Mouse (Mus musculus) large intestine, adult 2 months (tissue): ENCODE measurements around the gene Stx1a. TPM values are rescaled to one million over a fixed set of nuclear protein-coding genes. Genes with fewer than 3 reads are reported as not detected.

ENCODE experiments used
- DNase-seq: peaks from one replicate; pipeline ENCODE4 v3.0.0-alpha.2; 2012; ENCODE audit warnings: low read depth, low spot score
- WGBS: fragments of 180-500 bp; shearing (Covaris S2); methylation state at CpG from one replicate; pipeline ENCODE4 v1.1.7; 2018; 5-methylcytosine and 5-hydroxymethylcytosine counted together
- polyA plus RNA-seq: library from polyadenylated mRNA; depleted of rRNA; stranded (reverse); fragments of >200 nt; gene quantifications from 2 replicates; pipeline ENCODE4 v1.2.3, GENCODE M21; 2012; rRNA removed

Stx1a gene
- polyA plus RNA-seq, 1 experiment = 6.8 TPM

DNA sequence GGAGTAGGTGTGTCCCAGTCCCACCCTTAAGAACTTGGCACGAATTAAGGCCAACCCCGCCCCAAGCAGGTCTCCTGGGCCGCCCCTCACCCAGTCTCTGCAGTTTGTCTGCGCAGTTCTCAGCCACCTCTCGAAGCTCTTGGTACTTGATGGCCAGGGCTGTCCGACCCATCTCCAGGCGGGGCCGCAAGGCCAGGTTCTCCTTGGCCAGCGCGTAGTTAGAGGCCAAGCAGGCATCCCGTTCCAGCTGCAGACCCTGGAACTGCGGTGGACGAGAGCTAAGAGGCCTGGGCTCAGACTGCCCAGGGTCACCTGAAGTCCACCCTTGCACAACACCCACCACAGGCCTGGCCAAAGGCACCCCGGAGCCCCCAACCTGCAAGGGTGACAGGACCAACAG is 53.1 kb downstream of the Stx1a start:
- WGBS = 74% methylated on average over 14 of the region's 14 CpGs
- DNase-seq = no peak

DNA sequence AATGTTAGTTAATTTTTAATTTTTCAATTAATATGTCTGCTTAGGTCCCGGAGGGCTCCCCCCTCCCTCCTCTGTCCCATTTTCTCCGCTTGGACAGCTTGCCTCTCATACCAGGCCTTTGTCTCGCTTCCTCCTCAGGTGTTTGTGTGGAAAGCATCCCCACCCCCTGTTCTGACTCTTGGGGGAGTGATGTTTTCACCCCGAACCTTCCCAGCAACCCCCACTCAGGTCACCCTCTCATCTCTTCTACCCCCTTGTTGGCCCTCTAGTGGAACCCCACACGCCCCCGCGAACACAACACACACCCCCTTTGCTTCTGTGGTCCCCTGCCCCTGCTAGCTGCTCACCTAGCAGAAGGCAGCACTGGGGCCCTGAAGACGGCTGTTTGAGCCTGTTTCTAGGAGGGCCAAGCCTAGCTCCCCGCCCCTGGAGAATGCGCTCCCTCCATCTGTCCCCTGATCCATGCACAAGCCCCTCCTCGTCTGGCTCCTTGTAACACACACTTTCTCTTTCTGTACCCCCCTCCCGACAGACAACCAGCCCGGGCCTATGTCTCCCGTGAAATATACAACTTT is 53.7 kb downstream of the Stx1a start:
- WGBS = 28% methylated on average over 14 of the region's 14 CpGs
- DNase-seq = no peak

DNA sequence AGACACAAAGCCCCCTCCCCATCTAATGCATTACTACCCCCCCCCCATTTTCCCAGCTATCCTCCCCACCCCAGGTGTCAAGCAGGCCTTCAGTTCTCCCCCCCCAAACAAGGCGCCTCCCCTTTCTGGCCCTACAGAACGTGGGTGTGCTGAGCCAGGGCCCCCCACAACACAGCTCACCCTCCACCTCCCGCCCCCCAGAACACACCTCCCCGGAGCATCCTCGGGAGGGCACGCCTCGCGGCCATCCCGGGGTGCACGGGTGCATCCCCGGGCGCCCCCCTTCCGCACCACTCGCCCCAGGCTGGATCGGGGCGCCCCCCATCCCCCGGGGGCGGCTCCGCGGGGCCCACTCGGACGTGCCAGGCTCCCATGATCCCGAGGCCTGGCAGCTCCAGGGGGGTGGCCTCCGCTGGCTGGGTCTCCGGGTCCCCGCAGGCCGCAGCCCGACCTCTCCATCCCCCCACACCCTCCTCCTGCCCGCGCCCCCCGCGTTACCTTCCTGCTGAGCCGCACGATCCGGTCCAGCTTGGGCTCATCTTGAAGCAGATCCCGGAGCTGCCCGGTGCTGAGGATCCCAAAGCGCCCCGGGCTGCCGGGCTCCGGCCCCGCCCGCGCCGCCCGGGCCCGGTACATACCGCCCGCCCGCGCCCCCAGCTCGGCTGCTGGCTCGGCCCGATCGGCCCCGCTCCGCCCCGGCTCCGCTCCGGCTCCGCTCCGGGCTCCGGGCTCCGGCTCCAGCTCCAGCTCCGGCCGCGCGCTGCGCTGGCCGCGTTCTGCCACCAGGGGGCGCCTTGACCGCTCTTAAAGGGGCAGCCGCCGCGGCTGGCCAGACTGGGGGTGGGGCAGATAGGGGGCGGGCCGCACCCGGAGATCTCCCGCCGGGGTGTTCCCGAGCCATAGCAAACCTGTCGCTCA is 54.5 kb downstream of the Stx1a start, which contains the start of gene Vps37d:
Vps37d (minus strand) TSS at position 703 of the 918 bp plus-strand sequence.
- DNase-seq = peak; percentile 56
- WGBS = under 1% methylated on average over 78 of the region's 83 CpGs

DNA sequence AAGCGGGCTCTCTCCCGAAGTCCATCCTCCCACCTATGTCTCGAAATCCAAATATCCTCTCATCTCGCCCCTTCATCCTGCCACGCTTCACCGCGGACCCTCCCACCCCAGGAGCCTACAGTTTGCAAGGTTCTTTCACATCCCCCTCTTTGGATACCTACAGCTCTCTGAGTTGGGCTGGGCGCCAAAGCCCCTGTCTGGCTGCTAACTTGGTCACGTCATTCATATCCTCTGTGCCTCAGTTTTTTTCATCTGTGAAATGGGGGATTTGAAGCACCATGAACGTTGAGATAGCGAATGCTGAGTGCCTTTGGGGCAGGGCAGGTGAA is 55.2 kb downstream of the Stx1a start:
- no peak for DNase-seq
- 1% methylated on average over 11 of the region's 11 CpGs for WGBS

DNA sequence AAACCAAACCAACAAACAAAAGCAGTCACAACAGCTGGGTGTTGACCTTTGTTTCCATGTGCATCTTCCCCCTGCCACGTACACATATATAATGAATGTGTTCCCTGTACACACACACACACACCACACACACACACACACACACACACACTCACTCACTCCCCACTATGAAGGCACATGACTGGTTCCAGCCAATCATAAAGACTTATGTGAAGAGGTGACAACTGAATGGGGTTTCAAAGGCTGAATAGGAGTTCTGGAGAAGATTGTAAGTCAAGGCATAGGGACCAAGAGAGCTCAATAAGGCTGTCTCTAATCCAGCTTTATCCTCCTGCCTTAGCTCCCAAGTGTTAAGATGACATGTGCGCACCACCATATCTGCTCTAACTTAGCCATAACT is 56.3 kb downstream of the Stx1a start:
- DNase-seq = no peak
- WGBS = 85% methylated on average over 2 of the region's 2 CpGs

DNA sequence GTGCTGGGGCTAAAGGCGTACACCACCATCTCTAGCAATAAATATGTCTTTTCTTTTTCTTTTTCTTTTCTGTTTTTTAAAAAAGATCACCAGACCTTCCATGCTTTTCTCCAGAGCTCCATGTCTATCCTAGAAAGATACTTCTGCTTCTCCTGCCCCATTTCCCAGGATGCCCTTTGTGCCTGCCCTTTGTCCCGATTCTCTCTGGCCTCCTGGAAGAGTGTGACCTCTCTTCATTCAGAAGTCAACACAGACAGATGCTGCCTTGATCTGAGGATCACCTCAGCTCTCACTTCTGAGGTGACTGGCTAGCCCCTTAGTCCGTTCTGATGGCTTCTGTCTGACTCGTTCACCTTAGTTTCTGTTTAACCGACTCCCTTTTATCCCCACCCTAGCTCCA is 57.3 kb downstream of the Stx1a start:
- 68% methylated on average over 5 of the region's 5 CpGs for WGBS
- no peak for DNase-seq

DNA sequence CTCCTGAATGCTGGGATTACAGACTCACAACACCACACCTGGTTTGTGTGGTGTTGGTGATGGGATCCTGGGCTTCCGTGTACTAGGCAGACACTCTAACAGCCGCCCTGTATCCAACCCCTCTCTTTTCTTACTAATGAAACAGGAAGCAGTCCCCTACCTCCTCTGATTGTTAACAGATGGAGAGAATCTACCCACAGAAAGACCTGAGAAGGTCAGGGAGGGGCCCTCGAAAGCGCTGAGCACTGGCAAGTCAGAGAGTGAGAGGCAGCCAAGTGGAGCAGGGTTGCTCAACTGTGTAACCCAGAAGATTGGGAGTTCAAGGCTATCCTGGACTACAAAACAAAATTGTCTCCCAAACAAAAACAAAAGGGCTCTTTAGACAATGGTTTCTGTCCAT is 63.6 kb downstream of the Stx1a start:
- DNase-seq = no peak
- 56% methylated on average over 4 of the region's 4 CpGs for WGBS

DNA sequence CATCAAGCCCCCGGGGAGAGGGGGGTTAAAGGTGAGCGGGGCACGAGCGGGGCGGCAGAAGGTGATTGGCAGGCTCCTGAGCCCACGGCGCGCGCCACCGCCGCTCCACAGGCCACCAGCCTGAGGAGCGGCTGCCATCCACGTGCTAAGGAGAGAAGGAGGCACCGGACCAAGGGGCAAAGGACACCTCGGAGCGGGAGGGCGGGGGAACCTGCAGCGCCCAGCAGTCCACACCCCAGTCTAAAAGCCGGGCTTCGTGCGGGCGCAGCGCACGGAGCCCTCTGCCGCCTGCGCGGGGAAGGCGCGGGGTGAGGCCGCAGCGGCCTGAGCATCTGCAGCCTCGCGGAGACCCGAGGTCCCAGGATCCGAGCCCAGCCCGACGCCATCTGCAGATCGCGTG is 66.4 kb downstream of the Stx1a start, which contains the start of gene Mlxipl:
Mlxipl (plus strand) TSS at position 238 of the 400 bp plus-strand sequence.
- peak; percentile 33 for DNase-seq
- 3% methylated on average over 39 of the region's 39 CpGs for WGBS

Other genes with a start within 250 kb of the Stx1a start
- not detected in 2 replicates for gene Tmem270, start 116.7 kb upstream of the Stx1a start, polyA plus RNA-seq
- 0.27 and 0.77 TPM in 2 replicates for gene Cldn13, start 108.0 kb upstream of the Stx1a start, polyA plus RNA-seq
- 13.6 and 15.3 TPM in 2 replicates for gene Mettl27, start 91.1 kb upstream of the Stx1a start, polyA plus RNA-seq
- 111 and 235 TPM in 2 replicates for gene Cldn4, start 76.5 kb upstream of the Stx1a start, polyA plus RNA-seq
- 796 and 924 TPM in 2 replicates for gene Cldn3, start 37.3 kb upstream of the Stx1a start, polyA plus RNA-seq
- gene Abhd11, start 14.3 kb upstream of the Stx1a start, polyA plus RNA-seq = 159 and 170 TPM in 2 replicates
- gene Dnajc30, start 40.7 kb downstream of the Stx1a start, polyA plus RNA-seq = 31.4 and 38.8 TPM in 2 replicates
- 52.2 and 65.6 TPM in 2 replicates for gene Bud23, start 41.5 kb downstream of the Stx1a start, polyA plus RNA-seq
- 3.0 and 4.0 TPM in 2 replicates for gene Vps37d, start 54.8 kb downstream of the Stx1a start, polyA plus RNA-seq
- 80.5 and 207 TPM in 2 replicates for gene Mlxipl, start 66.4 kb downstream of the Stx1a start, polyA plus RNA-seq
- 8.9 and 11.7 TPM in 2 replicates for gene Tbl2, start 126.2 kb downstream of the Stx1a start, polyA plus RNA-seq
- gene Bcl7b, start 144.8 kb downstream of the Stx1a start, polyA plus RNA-seq = 26.3 and 28.4 TPM in 2 replicates
- 16.2 and 19.7 TPM in 2 replicates for gene Baz1b, start 163.8 kb downstream of the Stx1a start, polyA plus RNA-seq
- 2.8 and 3.7 TPM in 2 replicates for gene Fzd9, start 227.7 kb downstream of the Stx1a start, polyA plus RNA-seq